Mouse (Mus musculus): ENCODE measurements around the gene Crx. TPM values are rescaled to one million over a fixed set of nuclear protein-coding genes. Genes with fewer than 3 reads are reported as not detected.
A peak's percentile ranks its signal among the peaks of the same experiment; 100 is the strongest.

The Crx gene
- polyA plus RNA-seq, 1 experiment from 2014 or later, result not detected

GRCm38 (mm10) chr7:15914751-15915150, 35.0 kb upstream of the Crx start:
- H3K9me3 ChIP-seq (ENCODE audit: control insufficient read depth, low read length), result no peaks in the 10 kb centered on the region
- no peaks in the 10 kb centered on the region; the same call in 1 of the 2 replicates for H3K4me1 ChIP-seq (replicated peaks; ENCODE audit: control insufficient read depth, insufficient read depth, low read length)
- H3K4me3 ChIP-seq (ENCODE audit: low read length), result no peak overlapping the region
- WGBS, result 82% methylated on average over 2 of the region's 2 CpGs
- no peaks in the 10 kb centered on the region for H3K27me3 ChIP-seq (ENCODE audit: control insufficient read depth, insufficient read depth, low read depth, low read length)
- no peak overlapping the region for H3K4me2 ChIP-seq (ENCODE audit: low read depth, low read length)
- peaks cover 17% of the 10 kb centered on the region for H3K36me3 ChIP-seq (ENCODE audit: control insufficient read depth, insufficient read depth, low read length)
- no peak for ATAC-seq (ENCODE audit: low read depth)
- H3K27ac ChIP-seq (ENCODE audit: low read length), result no peak overlapping the region
- H3K9ac ChIP-seq (ENCODE audit: low read length), result no peak overlapping the region

DNA sequence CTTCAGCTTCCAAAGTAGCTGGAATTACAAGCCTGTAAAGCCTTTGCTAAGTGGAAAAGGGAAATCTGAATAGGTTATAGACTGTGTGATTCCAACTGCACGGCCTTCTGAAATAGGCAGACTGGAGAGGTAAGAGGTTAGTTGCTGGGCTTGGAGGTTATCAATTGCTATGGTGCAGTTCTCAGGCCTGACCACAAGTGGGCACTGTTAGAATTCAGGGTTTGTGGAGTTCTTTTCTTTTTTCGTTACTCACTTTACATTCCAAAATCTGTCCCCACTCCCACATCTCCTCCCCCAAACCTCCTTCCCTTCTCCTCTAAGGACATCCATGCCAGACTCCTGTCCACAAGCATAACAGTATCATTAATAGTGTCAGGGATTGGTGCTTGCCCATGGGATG, 34.5 kb upstream of the Crx start:
- no peaks in the 10 kb centered on the region; the same call in 1 of the 2 replicates for H3K4me1 ChIP-seq (replicated peaks; ENCODE audit: control insufficient read depth, insufficient read depth, low read length)
- WGBS, result 23% methylated on average over 2 of the region's 2 CpGs

GRCm38 (mm10) chr7:15912183-15912582, 32.4 kb upstream of the Crx start:
- Histone ChIP-seq H3K27ac (ENCODE audit: low read length) (no peak overlapping the region), H3K27me3 (ENCODE audit: control insufficient read depth, insufficient read depth, low read depth, low read length) (no peaks in the 10 kb centered on the region), H3K36me3 (ENCODE audit: control insufficient read depth, insufficient read depth, low read length) (peaks cover 4% of the 10 kb centered on the region), H3K4me2 (ENCODE audit: low read depth, low read length) (no peak overlapping the region), H3K4me1 (replicated peaks; ENCODE audit: control insufficient read depth, insufficient read depth, low read length) (no peaks in the 10 kb centered on the region; the same call in 1 of the 2 replicates), H3K4me3 (ENCODE audit: low read length) (no peak overlapping the region), H3K9me3 (ENCODE audit: control insufficient read depth, low read length) (no peaks in the 10 kb centered on the region), H3K9ac (ENCODE audit: low read length) (no peak overlapping the region)
- 0% methylated on average over 4 of the region's 4 CpGs for whole genome bisulfite sequencing
- ATAC-seq (ENCODE audit: low read depth), result peak; percentile 89

More for the DNA sequence above, 34.5 kb upstream of the Crx start:
- H3K9me3 ChIP-seq (ENCODE audit: control insufficient read depth, low read length), result no peaks in the 10 kb centered on the region
- H3K36me3 ChIP-seq (ENCODE audit: control insufficient read depth, insufficient read depth, low read length), result peaks cover 12% of the 10 kb centered on the region
- no peak overlapping the region for H3K4me2 ChIP-seq (ENCODE audit: low read depth, low read length)
- H3K27me3 ChIP-seq (ENCODE audit: control insufficient read depth, insufficient read depth, low read depth, low read length), result no peaks in the 10 kb centered on the region
- H3K9ac ChIP-seq (ENCODE audit: low read length), result no peak overlapping the region
- no peak overlapping the region for H3K4me3 ChIP-seq (ENCODE audit: low read length)
- ATAC-seq (ENCODE audit: low read depth), result no peak
- H3K27ac ChIP-seq (ENCODE audit: low read length), result no peak overlapping the region

DNA sequence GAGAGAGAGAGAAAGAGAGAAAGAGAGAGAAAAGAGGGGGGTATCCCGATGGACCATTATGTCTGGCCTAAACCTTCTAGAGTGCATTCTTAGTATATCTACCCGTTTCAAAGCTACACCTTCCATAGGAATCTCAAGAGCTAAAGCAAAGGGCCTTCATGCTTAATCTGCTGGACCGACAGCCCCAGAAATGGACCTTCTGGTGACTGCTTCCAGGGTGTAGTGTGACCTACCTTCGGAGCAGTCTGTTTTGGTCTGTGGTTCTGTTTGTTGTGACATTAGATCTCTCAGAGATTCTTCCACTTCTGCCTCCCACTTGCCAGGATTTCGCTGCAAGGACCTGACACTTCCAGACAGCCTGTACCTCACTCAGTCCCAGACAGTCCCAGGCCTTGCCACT, 30.8 kb upstream of the Crx start:
- Histone ChIP-seq H3K4me3 (ENCODE audit: low read length) (no peak overlapping the region), H3K4me1 (replicated peaks; ENCODE audit: control insufficient read depth, insufficient read depth, low read length) (no peaks in the 10 kb centered on the region; the same call in 1 of the 2 replicates), H3K36me3 (ENCODE audit: control insufficient read depth, insufficient read depth, low read length) (no peaks in the 10 kb centered on the region), H3K27ac (ENCODE audit: low read length) (no peak overlapping the region), H3K4me2 (ENCODE audit: low read depth, low read length) (no peak overlapping the region), H3K27me3 (ENCODE audit: control insufficient read depth, insufficient read depth, low read depth, low read length) (no peaks in the 10 kb centered on the region), H3K9ac (ENCODE audit: low read length) (no peak overlapping the region), H3K9me3 (ENCODE audit: control insufficient read depth, low read length) (no peaks in the 10 kb centered on the region)
- ATAC-seq (ENCODE audit: low read depth), result no peak
- WGBS, result 71% methylated on average over 5 of the region's 5 CpGs

DNA sequence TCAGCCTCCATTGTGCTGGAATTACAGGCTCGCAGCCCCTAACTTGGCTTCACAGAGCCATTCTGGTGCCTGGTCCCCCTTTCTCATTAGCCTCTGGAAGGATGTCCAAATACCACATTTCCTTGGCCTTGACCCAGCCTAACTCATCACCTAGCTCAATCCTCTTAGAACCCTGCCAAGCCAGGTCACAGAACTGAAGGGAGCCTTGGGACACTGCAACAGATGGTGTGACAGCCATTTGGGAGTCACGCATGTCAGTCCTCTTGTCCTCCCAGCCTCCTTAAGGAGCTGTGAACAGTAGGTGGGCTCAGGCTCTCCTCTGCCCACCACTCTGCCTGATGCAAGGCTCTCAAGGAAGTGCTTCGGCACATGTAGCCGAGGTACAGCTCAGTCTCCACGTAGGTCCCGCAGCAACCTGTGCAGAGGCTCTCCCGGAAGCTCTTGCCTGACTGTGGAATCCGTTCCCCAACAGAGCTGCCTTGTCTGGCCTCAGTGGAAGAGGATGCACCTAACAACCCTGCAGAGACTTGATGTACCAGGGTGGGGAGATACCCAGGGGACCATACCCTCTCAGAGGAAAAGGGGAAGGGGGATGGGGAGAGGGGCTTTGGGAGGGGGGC, 28.3 kb upstream of the Crx start:
- no peaks in the 10 kb centered on the region; the same call in 1 of the 2 replicates for H3K4me1 ChIP-seq (replicated peaks; ENCODE audit: control insufficient read depth, insufficient read depth, low read length)
- ATAC-seq (ENCODE audit: low read depth), result no peak
- no peak overlapping the region for H3K9ac ChIP-seq (ENCODE audit: low read length)

GRCm38 (mm10) chr7:15906602-15907001, 26.8 kb upstream of the Crx start:
- Histone ChIP-seq H3K27me3 (ENCODE audit: control insufficient read depth, insufficient read depth, low read depth, low read length) (no peaks in the 10 kb centered on the region), H3K4me3 (ENCODE audit: low read length) (no peak overlapping the region), H3K4me1 (replicated peaks; ENCODE audit: control insufficient read depth, insufficient read depth, low read length) (no peaks in the 10 kb centered on the region), H3K4me2 (ENCODE audit: low read depth, low read length) (no peak overlapping the region), H3K9me3 (ENCODE audit: control insufficient read depth, low read length) (no peaks in the 10 kb centered on the region), H3K36me3 (ENCODE audit: control insufficient read depth, insufficient read depth, low read length) (no peaks in the 10 kb centered on the region), H3K9ac (ENCODE audit: low read length) (no peak overlapping the region), H3K27ac (ENCODE audit: low read length) (no peak overlapping the region)
- ATAC-seq (ENCODE audit: low read depth), result no peak
- 70% methylated on average over 1 of the region's 1 CpGs for WGBS

More for the DNA sequence above, 28.3 kb upstream of the Crx start:
- Histone ChIP-seq H3K36me3 (ENCODE audit: control insufficient read depth, insufficient read depth, low read length) (no peaks in the 10 kb centered on the region), H3K9me3 (ENCODE audit: control insufficient read depth, low read length) (no peaks in the 10 kb centered on the region), H3K27ac (ENCODE audit: low read length) (no peak overlapping the region), H3K4me3 (ENCODE audit: low read length) (no peak overlapping the region), H3K4me2 (ENCODE audit: low read depth, low read length) (no peak overlapping the region), H3K27me3 (ENCODE audit: control insufficient read depth, insufficient read depth, low read depth, low read length) (no peaks in the 10 kb centered on the region)
- 66% methylated on average over 8 of the region's 8 CpGs for WGBS

DNA sequence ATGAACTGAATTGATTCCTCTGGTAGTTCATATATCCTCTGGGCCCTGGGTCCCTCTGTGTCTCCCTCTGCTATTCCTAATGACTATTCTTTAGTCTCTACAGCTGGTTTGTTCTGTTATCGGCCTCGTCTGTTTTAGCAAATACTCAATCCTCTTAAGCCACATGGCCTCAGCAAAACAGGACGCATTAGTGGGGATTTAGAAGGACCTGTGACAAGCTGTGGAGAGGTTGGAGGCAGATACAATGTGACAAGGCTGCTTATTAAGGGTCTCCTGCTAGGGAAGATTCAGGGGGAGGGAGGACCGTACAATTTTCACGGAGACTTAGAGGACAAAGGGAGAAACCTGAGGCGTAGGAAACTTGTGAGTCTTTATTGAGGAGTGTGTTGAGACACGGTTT, 26.1 kb upstream of the Crx start:
- Histone ChIP-seq H3K27ac (ENCODE audit: low read length) (no peak overlapping the region), H3K9ac (ENCODE audit: low read length) (no peak overlapping the region), H3K4me3 (ENCODE audit: low read length) (no peak overlapping the region), H3K4me1 (replicated peaks; ENCODE audit: control insufficient read depth, insufficient read depth, low read length) (no peaks in the 10 kb centered on the region), H3K4me2 (ENCODE audit: low read depth, low read length) (no peak overlapping the region), H3K27me3 (ENCODE audit: control insufficient read depth, insufficient read depth, low read depth, low read length) (no peaks in the 10 kb centered on the region), H3K36me3 (ENCODE audit: control insufficient read depth, insufficient read depth, low read length) (no peaks in the 10 kb centered on the region), H3K9me3 (ENCODE audit: control insufficient read depth, low read length) (no peaks in the 10 kb centered on the region)
- 72% methylated on average over 7 of the region's 7 CpGs for WGBS
- ATAC-seq (ENCODE audit: low read depth), result no peak

GRCm38 (mm10) chr7:15901366-15902048, 21.7 kb upstream of the Crx start:
- no peak overlapping the region for H3K9ac ChIP-seq (ENCODE audit: low read length)
- H3K4me1 ChIP-seq (replicated peaks; ENCODE audit: control insufficient read depth, insufficient read depth, low read length), result no peaks in the 10 kb centered on the region
- no peak overlapping the region for H3K27ac ChIP-seq (ENCODE audit: low read length)
- no peaks in the 10 kb centered on the region for H3K9me3 ChIP-seq (ENCODE audit: control insufficient read depth, low read length)
- no peak overlapping the region for H3K4me3 ChIP-seq (ENCODE audit: low read length)
- H3K36me3 ChIP-seq (ENCODE audit: control insufficient read depth, insufficient read depth, low read length), result no peaks in the 10 kb centered on the region
- 68% methylated on average over 9 of the region's 9 CpGs for WGBS
- no peaks in the 10 kb centered on the region for H3K27me3 ChIP-seq (ENCODE audit: control insufficient read depth, insufficient read depth, low read depth, low read length)
- no peak overlapping the region for H3K4me2 ChIP-seq (ENCODE audit: low read depth, low read length)
- no peak for ATAC-seq (ENCODE audit: low read depth)

DNA sequence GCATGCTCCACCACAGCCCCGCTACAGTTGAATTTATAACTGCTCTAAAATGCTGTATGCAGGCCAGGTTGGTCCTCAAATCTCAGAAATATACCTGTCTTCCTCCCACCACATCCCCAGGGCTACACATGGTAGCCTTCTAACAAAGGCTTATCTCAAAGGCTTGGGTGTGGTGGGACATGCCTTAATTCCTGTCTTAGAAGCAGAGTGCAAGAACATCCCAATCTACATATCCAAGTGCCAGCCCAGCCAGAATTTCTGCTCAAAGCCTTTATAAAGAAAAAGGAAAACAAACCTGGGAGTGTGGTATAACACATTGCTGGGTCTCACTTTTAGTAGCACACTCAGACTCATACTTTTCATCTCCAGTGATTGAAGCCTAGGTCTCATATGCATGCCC, 14.5 kb upstream of the Crx start:
- H3K4me1 ChIP-seq (replicated peaks; ENCODE audit: control insufficient read depth, insufficient read depth, low read length), result no peaks in the 10 kb centered on the region
- ATAC-seq (ENCODE audit: low read depth), result no peak
- no peak overlapping the region for H3K27ac ChIP-seq (ENCODE audit: low read length)
- no peak overlapping the region for H3K9ac ChIP-seq (ENCODE audit: low read length)
- no peaks in the 10 kb centered on the region for H3K9me3 ChIP-seq (ENCODE audit: control insufficient read depth, low read length)
- H3K4me3 ChIP-seq (ENCODE audit: low read length), result no peak overlapping the region
- no peaks in the 10 kb centered on the region for H3K27me3 ChIP-seq (ENCODE audit: control insufficient read depth, insufficient read depth, low read depth, low read length)
- no peaks in the 10 kb centered on the region for H3K36me3 ChIP-seq (ENCODE audit: control insufficient read depth, insufficient read depth, low read length)
- WGBS, result 77% methylated on average over 1 of the region's 1 CpGs
- H3K4me2 ChIP-seq (ENCODE audit: low read depth, low read length), result no peak overlapping the region
